Mouse (Mus musculus): Measurements from ENCODE around the gene Cript. TPM values are rescaled to one million over a fixed set of nuclear protein-coding genes. Genes with fewer than 3 reads are reported as not detected.

Gene Cript
- total RNA-seq, 2 experiments from 2014 or later = 46.6 to 47.1 TPM

Other genes with a start within 250 kb of the Cript start
- gene Tmem247, start 108.2 kb upstream of the Cript start, total RNA-seq (2021) = not detected
- not detected for gene Atp6v1e2, start 77.7 kb upstream of the Cript start, total RNA-seq (2021)
- gene Rhoq, start 62.5 kb upstream of the Cript start, total RNA-seq (2021) = 100 to 1,000 TPM; 163 to 166 TPM
- gene Pigf, start 144 bp upstream of the Cript start, total RNA-seq (2021) = 1 to 10 TPM; 1.6 to 2.7 TPM
- gene Socs5, start 82.1 kb downstream of the Cript start, total RNA-seq (2021) = 10 to 100 TPM; 12.6 to 16.5 TPM
- gene Mcfd2, start 240.4 kb downstream of the Cript start, total RNA-seq (2021) = 10 to 100 TPM; 20.9 to 27.6 TPM